Mouse (Mus musculus): ENCODE results near the gene Gngt1. TPM values are rescaled to one million over a fixed set of nuclear protein-coding genes. Genes with fewer than 3 reads are reported as not detected.

The Gngt1 gene
- polyA plus RNA-seq (2012) = not detected in 2 replicates

DNA sequence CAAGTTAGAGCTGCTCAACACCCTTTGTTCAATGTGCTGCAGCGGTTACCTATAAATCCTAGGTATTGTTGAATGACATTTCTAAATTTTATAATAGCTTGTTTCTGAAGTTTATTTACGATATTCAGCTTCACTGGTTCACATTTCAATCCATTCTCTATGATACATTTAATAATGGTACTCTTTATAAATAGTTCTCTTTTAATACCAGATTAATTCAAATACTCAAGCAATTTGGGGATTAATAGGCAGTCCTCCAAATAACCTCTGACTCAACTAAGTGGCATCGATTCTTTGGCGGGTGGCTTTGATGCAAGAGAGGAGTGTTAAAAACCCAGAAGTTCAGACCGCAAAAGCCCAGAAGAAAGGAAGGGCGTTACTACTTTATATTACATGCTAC is at the start of gene Gngt1:
Gngt1 (plus strand) TSS at position 301 of the 400 bp plus-strand sequence.
- no peaks in the 10 kb centered on the region for H3K4me1 ChIP-seq (ENCODE audit: control insufficient read depth)
- H3K4me3 ChIP-seq (replicated peaks) = no peak within 1 kb of the TSS
- no peaks in the 10 kb centered on the region for H3K27me3 ChIP-seq (ENCODE audit: control insufficient read depth)
- TF ChIP-seq GATA1 (IDR thresholded peaks at IDR 0.05; ENCODE audit: low read length) = no peak
- no peak for TF ChIP-seq TAL1 (IDR thresholded peaks at IDR 0.05; ENCODE audit: low read length)
- H3K36me3 ChIP-seq (ENCODE audit: control insufficient read depth) = no peaks in the 10 kb centered on the region
- H3K9me3 ChIP-seq (ENCODE audit: control insufficient read depth, low read length) = no peaks in the 10 kb centered on the region

DNA sequence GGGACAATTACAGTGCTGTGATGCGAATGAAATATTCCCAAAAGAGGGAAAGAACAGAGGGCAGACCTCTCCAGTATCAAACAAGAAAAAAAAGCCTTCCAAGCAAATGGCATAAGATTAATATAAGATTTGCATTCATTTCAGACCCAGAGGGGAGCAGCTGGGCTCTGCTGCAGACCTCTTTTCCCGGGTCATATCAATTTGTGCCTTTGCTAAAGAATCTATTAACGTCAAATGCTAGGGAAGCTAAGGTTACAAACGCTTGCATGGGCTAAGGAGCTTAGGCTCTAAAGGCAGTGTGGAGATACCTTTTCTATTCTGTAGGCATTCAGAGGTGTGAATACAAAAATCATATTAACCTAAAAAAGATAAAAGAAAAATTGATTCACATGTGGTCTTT is 38.6 kb upstream of the Gngt1 start:
- Histone ChIP-seq H3K9me3 (ENCODE audit: control insufficient read depth, low read length) (no peaks in the 10 kb centered on the region), H3K27me3 (ENCODE audit: control insufficient read depth) (no peaks in the 10 kb centered on the region), H3K4me1 (ENCODE audit: control insufficient read depth) (no peaks in the 10 kb centered on the region), H3K36me3 (ENCODE audit: control insufficient read depth) (no peaks in the 10 kb centered on the region), H3K4me3 (replicated peaks) (no peak overlapping the region)
- TF ChIP-seq GATA1 (IDR thresholded peaks at IDR 0.05; ENCODE audit: low read length) = no peak
- TF ChIP-seq TAL1 (IDR thresholded peaks at IDR 0.05; ENCODE audit: low read length) = no peak

DNA sequence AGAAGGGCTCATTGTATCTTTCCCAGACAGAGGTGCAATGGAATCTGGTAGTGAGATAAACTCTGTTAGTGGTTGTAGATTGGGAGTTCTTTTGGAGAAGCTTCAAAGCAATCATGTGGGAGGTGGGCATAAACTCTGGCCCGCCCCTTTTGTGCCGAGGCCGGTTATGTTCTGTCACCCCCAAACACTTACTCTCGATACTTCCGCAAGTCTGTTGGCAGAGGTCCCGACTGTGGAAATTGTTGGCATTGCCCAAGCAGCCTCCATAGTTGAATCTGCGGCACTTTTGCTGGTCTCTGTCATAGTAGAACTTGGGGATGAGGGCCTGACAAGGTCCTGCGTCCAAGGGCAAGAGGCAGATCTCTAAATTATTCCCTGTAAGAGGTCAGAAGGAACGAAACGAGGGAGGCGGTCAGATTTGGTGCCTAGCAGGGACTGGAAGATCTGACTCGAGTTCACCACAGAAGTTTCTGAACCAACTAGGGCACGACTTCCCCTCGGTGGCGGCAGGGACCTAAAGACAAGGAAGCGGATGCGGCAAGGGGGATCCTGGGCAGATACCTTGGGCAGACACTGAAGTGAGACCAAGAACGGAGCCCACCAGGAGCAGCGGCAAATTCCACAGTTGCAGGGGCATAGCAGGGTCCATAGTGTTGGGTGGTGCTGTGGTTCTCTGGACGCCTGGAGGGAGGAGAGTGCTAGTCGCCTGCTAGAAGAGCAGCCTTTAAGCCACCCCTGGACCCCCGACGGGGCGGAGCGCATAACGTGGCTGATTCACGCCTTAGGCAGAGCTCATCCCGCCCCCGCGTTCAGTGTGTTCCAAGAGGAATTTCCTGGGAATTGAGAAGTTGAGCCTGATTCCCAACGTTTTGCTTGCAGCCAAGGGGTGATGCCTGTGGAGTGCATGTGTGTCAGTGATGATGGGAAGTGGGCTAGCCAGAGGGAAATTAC is 25.6 kb upstream of the Gngt1 start:
- Histone ChIP-seq H3K27me3 (ENCODE audit: control insufficient read depth) (peaks cover 5% of the 10 kb centered on the region), H3K36me3 (ENCODE audit: control insufficient read depth) (no peaks in the 10 kb centered on the region; the same call in 1 of the 2 replicates), H3K9me3 (ENCODE audit: control insufficient read depth, low read length) (no peaks in the 10 kb centered on the region), H3K4me3 (replicated peaks) (no peak overlapping the region), H3K4me1 (ENCODE audit: control insufficient read depth) (no peaks in the 10 kb centered on the region)
- no peak for TF ChIP-seq TAL1 (IDR thresholded peaks at IDR 0.05; ENCODE audit: low read length)
- no peak for TF ChIP-seq GATA1 (IDR thresholded peaks at IDR 0.05; ENCODE audit: low read length)

DNA sequence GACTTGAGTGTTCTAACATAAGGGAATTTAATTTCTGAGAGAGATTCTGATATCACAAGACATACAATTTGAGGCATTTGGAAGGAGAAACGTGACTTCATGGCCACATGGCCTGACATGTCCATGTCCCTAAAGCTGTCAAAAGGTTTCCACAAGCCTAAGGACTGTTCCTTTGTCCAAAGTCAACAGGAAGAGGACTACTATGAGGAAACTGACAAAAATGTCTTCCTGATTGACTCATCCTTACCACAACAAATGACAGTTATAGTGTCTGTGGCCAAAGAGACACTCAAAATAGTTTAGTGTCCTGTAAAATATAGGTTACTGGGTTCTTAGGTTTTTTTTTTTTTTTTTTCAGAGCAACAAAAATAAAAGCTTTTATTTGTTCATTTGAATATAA is 19.9 kb upstream of the Gngt1 start:
- Histone ChIP-seq H3K36me3 (ENCODE audit: control insufficient read depth) (no peaks in the 10 kb centered on the region), H3K27me3 (ENCODE audit: control insufficient read depth) (no peaks in the 10 kb centered on the region), H3K4me3 (replicated peaks) (no peak overlapping the region), H3K9me3 (ENCODE audit: control insufficient read depth, low read length) (no peaks in the 10 kb centered on the region), H3K4me1 (ENCODE audit: control insufficient read depth) (no peaks in the 10 kb centered on the region)
- no peak for TF ChIP-seq GATA1 (IDR thresholded peaks at IDR 0.05; ENCODE audit: low read length)
- TF ChIP-seq TAL1 (IDR thresholded peaks at IDR 0.05; ENCODE audit: low read length) = no peak

DNA sequence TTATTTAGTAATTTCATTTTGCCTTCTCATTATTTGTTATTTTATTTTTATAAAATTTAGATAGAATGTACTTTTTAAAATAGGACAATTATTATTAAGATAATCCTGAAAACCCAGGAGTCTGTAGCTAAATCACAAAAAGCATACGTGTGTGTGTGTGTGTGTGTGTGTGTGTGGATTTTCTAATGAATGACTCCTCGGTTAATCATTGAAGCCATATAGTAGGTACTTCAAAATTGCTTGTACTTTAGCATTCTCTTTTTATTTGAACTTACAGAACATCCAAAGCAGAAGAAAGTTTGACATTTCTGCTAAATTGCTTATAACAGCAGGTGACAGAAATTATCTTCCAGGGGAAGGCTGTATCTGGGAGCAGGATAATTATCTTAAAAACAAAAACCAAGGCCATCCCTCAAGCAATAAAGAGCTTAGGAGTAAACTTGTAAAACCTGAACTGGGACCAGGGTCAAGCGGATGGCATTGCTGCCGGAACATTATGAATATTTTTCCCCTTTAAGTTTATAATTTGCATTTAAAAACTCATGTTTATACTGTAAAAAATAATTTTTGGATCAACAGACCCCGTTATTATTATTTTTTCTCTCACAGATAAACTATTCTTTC is 10.8 kb upstream of the Gngt1 start:
- no peaks in the 10 kb centered on the region for H3K36me3 ChIP-seq (ENCODE audit: control insufficient read depth)
- no peak for TF ChIP-seq GATA1 (IDR thresholded peaks at IDR 0.05; ENCODE audit: low read length)
- TF ChIP-seq TAL1 (IDR thresholded peaks at IDR 0.05; ENCODE audit: low read length) = no peak
- no peaks in the 10 kb centered on the region for H3K4me1 ChIP-seq (ENCODE audit: control insufficient read depth)
- H3K9me3 ChIP-seq (ENCODE audit: control insufficient read depth, low read length) = no peaks in the 10 kb centered on the region
- H3K4me3 ChIP-seq (replicated peaks) = no peak overlapping the region
- H3K27me3 ChIP-seq (ENCODE audit: control insufficient read depth) = no peaks in the 10 kb centered on the region

DNA sequence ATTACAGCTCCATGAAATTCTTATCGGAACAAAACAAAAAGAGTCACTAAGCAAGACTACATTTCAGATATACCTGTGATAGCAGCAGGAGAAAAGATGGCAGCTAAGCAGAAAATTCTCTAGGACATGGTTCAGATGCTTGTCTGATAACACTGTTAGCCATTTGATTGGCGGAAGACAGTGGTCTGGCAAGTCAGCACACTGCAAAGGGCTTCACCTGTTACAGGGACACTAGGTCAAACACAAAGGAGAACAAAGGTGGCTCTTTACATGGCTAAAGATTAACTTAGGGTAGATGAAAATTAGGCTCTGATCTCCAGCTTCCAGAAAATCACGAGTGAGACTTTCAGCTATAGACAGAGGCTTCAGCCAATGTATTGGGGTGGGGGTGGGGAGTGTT is 4.8 kb upstream of the Gngt1 start, which contains the start of gene Tfpi2:
Tfpi2 (minus strand) TSS at position 170 of the 400 bp plus-strand sequence.
- Histone ChIP-seq H3K4me3 (replicated peaks) (peak within 1 kb of the TSS; percentile 22), H3K4me1 (ENCODE audit: control insufficient read depth) (no peaks in the 10 kb centered on the region), H3K9me3 (ENCODE audit: control insufficient read depth, low read length) (no peaks in the 10 kb centered on the region), H3K36me3 (ENCODE audit: control insufficient read depth) (no peaks in the 10 kb centered on the region), H3K27me3 (ENCODE audit: control insufficient read depth) (no peaks in the 10 kb centered on the region)
- TF ChIP-seq TAL1 (IDR thresholded peaks at IDR 0.05; ENCODE audit: low read length) = no peak
- no peak for TF ChIP-seq GATA1 (IDR thresholded peaks at IDR 0.05; ENCODE audit: low read length)

DNA sequence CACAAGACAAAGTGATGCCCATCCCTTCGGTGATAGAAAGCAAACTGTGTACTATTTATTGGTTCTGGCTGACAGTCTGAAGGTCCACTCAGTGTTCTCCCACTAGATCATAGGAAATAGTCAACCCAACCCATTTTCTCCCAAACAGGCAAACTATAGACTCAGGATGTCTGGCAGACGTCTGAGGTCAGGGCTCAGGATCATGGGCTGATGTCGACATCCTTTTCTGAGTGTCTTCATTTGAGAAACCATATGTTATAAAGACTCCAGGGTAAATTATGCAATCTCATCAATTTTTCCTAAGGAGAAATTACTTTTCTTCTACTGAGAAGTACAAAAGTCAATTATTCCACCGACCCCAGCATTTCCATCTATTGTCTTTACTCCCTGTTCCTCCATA is 4.5 kb downstream of the Gngt1 start:
- H3K27me3 ChIP-seq (ENCODE audit: control insufficient read depth) = no peaks in the 10 kb centered on the region
- no peaks in the 10 kb centered on the region for H3K9me3 ChIP-seq (ENCODE audit: control insufficient read depth, low read length)
- H3K4me1 ChIP-seq (ENCODE audit: control insufficient read depth) = no peaks in the 10 kb centered on the region
- TF ChIP-seq TAL1 (IDR thresholded peaks at IDR 0.05; ENCODE audit: low read length) (no peak), GATA1 (IDR thresholded peaks at IDR 0.05; ENCODE audit: low read length) (no peak)
- H3K4me3 ChIP-seq (replicated peaks) = no peak overlapping the region
- H3K36me3 ChIP-seq (ENCODE audit: control insufficient read depth) = no peaks in the 10 kb centered on the region

DNA sequence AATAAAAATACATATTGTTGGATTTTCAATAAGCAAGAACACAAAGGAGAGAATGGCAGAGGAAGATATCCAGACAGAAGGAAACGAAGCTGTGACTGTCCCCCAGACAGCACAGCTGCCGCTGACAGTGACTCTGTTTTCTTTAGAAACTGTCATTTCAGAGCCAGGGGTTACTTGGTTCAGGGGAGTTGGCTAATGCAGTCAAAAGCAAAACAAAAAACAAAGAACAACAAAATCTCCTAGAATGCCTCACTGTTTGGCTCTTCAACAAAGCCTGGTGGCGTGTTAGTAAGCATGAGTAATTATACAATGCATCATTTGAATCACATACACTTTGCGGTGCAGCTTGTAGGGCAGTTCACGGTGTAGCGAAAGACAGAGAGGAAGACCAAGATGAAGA is 5.7 kb downstream of the Gngt1 start:
- peaks cover 4% of the 10 kb centered on the region; the same call in 1 of the 2 replicates for H3K27me3 ChIP-seq (ENCODE audit: control insufficient read depth)
- H3K4me1 ChIP-seq (ENCODE audit: control insufficient read depth) = no peaks in the 10 kb centered on the region; the same call in 1 of the 2 replicates
- no peak overlapping the region for H3K4me3 ChIP-seq (replicated peaks)
- no peaks in the 10 kb centered on the region for H3K9me3 ChIP-seq (ENCODE audit: control insufficient read depth, low read length)
- no peaks in the 10 kb centered on the region for H3K36me3 ChIP-seq (ENCODE audit: control insufficient read depth)
- TF ChIP-seq TAL1 (IDR thresholded peaks at IDR 0.05; ENCODE audit: low read length) (no peak), GATA1 (IDR thresholded peaks at IDR 0.05; ENCODE audit: low read length) (no peak)

DNA sequence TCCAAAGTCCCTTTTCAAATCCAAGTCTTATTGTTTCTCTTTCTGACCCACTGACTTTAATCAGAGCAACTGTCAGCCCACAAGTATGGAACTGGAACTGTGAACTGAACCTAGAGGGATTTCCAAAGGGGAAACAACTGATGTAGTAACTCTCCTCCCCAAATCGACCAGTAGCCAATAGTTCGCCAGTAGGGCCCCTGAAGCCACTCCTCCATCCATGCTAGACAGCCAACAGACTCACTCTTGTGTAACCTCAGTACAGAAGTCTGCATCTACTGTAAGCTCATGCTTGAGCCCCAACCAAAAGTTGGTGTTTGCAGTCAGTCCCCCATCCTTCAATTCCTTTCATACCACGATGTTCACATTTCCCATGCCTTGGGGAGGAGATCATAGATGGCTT is 7.1 kb downstream of the Gngt1 start:
- Histone ChIP-seq H3K9me3 (ENCODE audit: control insufficient read depth, low read length) (no peaks in the 10 kb centered on the region), H3K4me3 (replicated peaks) (no peak overlapping the region), H3K36me3 (ENCODE audit: control insufficient read depth) (no peaks in the 10 kb centered on the region), H3K27me3 (ENCODE audit: control insufficient read depth) (peaks cover 4% of the 10 kb centered on the region; the same call in 1 of the 2 replicates), H3K4me1 (ENCODE audit: control insufficient read depth) (no peaks in the 10 kb centered on the region; the same call in 1 of the 2 replicates)
- TF ChIP-seq GATA1 (IDR thresholded peaks at IDR 0.05; ENCODE audit: low read length) (no peak), TAL1 (IDR thresholded peaks at IDR 0.05; ENCODE audit: low read length) (no peak)

Measured in erythroblast, embryonic 14.5 days (primary cell).